Mouse (Mus musculus) ES-Bruce4 (cell line): Measurements from ENCODE around the gene Tmem184b. TPM values are rescaled to one million over a fixed set of nuclear protein-coding genes. Genes with fewer than 3 reads are reported as not detected.

ENCODE experiments used
- H3K27ac ChIP-seq: 2 replicates; pipeline ENCODE4 v1.5.1; 2012; ENCODE audit warnings: low read length, inconsistent platforms; ENCODE audit not compliant: insufficient read depth
- H3K27me3 ChIP-seq: 2 replicates; pipeline ENCODE4 v1.6.1; 2012; ENCODE audit warnings: mild to moderate bottlenecking, low read length, inconsistent platforms; ENCODE audit not compliant: control insufficient read depth, poor library complexity, insufficient read depth, severe bottlenecking
- H3K36me3 ChIP-seq: 2 replicates; pipeline ENCODE4 v1.6.1; 2012; ENCODE audit warnings: inconsistent platforms, mild to moderate bottlenecking, low read length, moderate library complexity; ENCODE audit not compliant: control insufficient read depth, poor library complexity, insufficient read depth, severe bottlenecking
- H3K4me1 ChIP-seq: one replicate; pipeline ENCODE4 v1.8.1; 2011; ENCODE audit warnings: low read length; ENCODE audit not compliant: control insufficient read depth, insufficient read depth
- H3K4me3 ChIP-seq: 2 replicates; pipeline ENCODE4 v1.5.1; 2011; ENCODE audit warnings: low read depth, mild to moderate bottlenecking, low read length
- H3K9ac ChIP-seq: 2 replicates; pipeline ENCODE4 v1.6.1; 2012; ENCODE audit warnings: low read depth, mild to moderate bottlenecking, inconsistent platforms; ENCODE audit not compliant: poor library complexity, severe bottlenecking
- H3K9me3 ChIP-seq: replicated peaks from 2 replicates; pipeline ENCODE4 v1.6.1; 2012; ENCODE audit warnings: mild to moderate bottlenecking, low read length, inconsistent platforms; ENCODE audit not compliant: control insufficient read depth, poor library complexity, insufficient read depth, severe bottlenecking
- CTCF ChIP-seq: IDR thresholded peaks from one replicate; pipeline ENCODE4 v1.8.1; 2011; ENCODE audit warnings: low read depth, low read length
- EP300 ChIP-seq: IDR thresholded peaks from 2 replicates; pipeline ENCODE4 v1.6.1; 2011; ENCODE audit warnings: low read depth, low read length; ENCODE audit not compliant: insufficient read depth
- POLR2A ChIP-seq: IDR thresholded peaks from one replicate; pipeline ENCODE4 v1.8.1; 2011; ENCODE audit warnings: low read length; ENCODE audit not compliant: insufficient read depth
- polyA plus RNA-seq: library from polyadenylated mRNA; stranded (reverse); fragments of >200 nt; gene quantifications from 2 replicates; pipeline ENCODE4 v1.2.4, GENCODE M21; 2011; ENCODE audit warnings: low read depth; ENCODE audit not compliant: missing spikeins, insufficient read depth, insufficient read length

The Tmem184b gene
- polyA plus RNA-seq, 1 experiment: 59.6 TPM

DNA sequence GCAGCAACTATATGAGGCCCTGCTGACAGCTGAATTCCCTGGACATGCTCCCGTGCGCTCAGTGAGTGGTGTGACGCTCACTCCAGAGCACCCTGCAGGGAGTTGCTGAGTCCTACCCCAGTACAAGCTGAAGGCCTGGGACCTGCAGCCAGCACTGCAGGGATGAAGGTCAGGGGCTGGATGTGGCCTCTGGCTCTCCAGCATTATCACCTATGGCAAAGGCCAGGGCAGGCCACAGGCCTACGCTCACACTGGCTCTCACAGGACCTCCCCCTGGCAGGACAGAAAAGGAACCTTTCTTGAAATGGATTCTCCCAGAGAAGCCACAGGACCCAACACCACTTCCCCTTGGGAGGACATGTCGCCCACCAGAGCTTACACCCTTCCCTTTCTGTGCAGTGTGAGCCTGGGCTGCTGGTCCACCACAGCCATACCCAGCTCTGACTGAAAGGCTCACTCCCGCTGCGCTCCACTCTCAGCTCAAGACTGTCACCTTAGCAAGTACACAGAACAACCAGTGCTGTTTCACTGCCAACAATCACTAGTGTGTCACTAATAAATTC, 33.0 kb downstream of the Tmem184b start:
- Histone ChIP-seq H3K36me3 (peaks cover 9% of the 10 kb centered on the region; the same call in 1 of the 2 replicates), H3K9ac (no peak overlapping the region), H3K4me1 (no peaks in the 10 kb centered on the region), H3K27me3 (no peaks in the 10 kb centered on the region), H3K4me3 (no peak overlapping the region), H3K9me3 (no peaks in the 10 kb centered on the region), H3K27ac (no peak overlapping the region)
- TF ChIP-seq CTCF (no peak), POLR2A (no peak), EP300 (no peak)

- Histone ChIP-seq H3K36me3 (peaks cover 12% of the 10 kb centered on the region; the same call in 1 of the 2 replicates), H3K27me3 (no peaks in the 10 kb centered on the region), H3K9ac (no peak overlapping the region), H3K4me1 (no peaks in the 10 kb centered on the region), H3K9me3 (no peaks in the 10 kb centered on the region), H3K27ac (no peak overlapping the region), H3K4me3 (no peak overlapping the region)
- TF ChIP-seq EP300 (no peak), CTCF (no peak), POLR2A (no peak)
Observed at GRCm38 (mm10) chr15:79369452-79370280, 33.7 kb downstream of the Tmem184b start.

DNA sequence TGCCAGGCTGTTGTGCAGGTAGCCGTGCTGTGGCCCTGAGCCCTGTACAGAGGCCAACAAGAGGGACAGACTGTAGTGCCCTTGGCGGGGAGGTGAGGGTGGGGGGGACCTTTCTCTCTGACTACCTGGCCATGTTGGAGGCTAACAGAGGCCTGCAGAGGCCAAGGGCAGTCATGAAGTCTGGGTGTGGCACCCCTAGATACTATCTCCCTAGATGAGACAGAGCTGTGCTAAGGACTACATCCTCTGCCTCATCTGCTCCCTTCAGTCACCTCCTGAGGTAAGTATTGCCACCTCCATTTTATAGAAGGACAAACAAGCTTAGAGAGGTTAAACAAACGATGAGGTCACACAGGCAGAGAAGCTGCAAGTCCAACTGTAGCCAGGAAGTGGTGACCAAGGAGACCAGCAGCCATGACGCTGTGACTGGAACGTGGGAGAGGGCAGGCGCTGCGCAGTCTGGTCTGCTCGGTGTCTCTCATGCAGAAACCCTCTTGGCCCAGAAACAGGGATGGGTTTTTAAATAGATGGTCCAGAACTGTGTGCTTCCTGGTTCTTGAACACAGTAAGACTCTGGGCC, 34.4 kb downstream of the Tmem184b start:
- H3K9me3 ChIP-seq: no peaks in the 10 kb centered on the region
- no peak for TF ChIP-seq EP300
- no peak for TF ChIP-seq POLR2A
- TF ChIP-seq CTCF: no peak
- peaks cover 12% of the 10 kb centered on the region; the same call in 1 of the 2 replicates for H3K36me3 ChIP-seq
- no peak overlapping the region for H3K4me3 ChIP-seq
- H3K4me1 ChIP-seq: no peaks in the 10 kb centered on the region
- H3K27me3 ChIP-seq: no peaks in the 10 kb centered on the region
- H3K27ac ChIP-seq: no peak overlapping the region
- H3K9ac ChIP-seq: no peak overlapping the region

GRCm38 (mm10) chr15:79368313-79368811, 35.0 kb downstream of the Tmem184b start:
- H3K27me3 ChIP-seq: no peaks in the 10 kb centered on the region
- H3K4me3 ChIP-seq: no peak overlapping the region
- peaks cover 12% of the 10 kb centered on the region; the same call in 1 of the 2 replicates for H3K36me3 ChIP-seq
- no peak overlapping the region for H3K27ac ChIP-seq
- no peak overlapping the region for H3K9ac ChIP-seq
- H3K9me3 ChIP-seq: no peaks in the 10 kb centered on the region
- no peaks in the 10 kb centered on the region for H3K4me1 ChIP-seq
- TF ChIP-seq POLR2A (no peak), EP300 (no peak), CTCF (no peak)

DNA sequence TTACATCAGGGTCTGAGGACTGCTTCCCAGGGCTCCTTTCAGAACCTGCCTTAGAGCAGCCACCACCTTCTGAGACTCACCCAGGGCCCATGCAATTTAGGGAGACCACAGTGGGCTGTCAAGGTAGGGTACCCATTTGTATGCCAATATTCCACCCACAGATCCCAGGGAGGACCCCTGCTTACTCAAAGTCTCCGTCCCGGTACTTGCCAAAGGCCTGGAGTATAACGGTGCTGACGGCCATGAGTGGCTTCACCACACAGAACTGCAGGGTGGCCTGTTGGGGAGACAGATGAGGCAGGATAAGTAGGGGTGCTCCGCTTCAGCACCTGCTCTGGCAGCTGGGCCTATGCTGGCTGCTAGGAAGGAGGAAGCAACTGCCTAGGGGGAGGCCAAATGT, 37.0 kb downstream of the Tmem184b start:
- H3K36me3 ChIP-seq: peaks cover 17% of the 10 kb centered on the region
- H3K27ac ChIP-seq: no peak overlapping the region
- TF ChIP-seq EP300: no peak
- no peak for TF ChIP-seq CTCF
- no peaks in the 10 kb centered on the region for H3K27me3 ChIP-seq
- H3K9ac ChIP-seq: no peak overlapping the region
- no peaks in the 10 kb centered on the region for H3K4me1 ChIP-seq
- H3K4me3 ChIP-seq: no peak overlapping the region
- H3K9me3 ChIP-seq: no peaks in the 10 kb centered on the region

DNA sequence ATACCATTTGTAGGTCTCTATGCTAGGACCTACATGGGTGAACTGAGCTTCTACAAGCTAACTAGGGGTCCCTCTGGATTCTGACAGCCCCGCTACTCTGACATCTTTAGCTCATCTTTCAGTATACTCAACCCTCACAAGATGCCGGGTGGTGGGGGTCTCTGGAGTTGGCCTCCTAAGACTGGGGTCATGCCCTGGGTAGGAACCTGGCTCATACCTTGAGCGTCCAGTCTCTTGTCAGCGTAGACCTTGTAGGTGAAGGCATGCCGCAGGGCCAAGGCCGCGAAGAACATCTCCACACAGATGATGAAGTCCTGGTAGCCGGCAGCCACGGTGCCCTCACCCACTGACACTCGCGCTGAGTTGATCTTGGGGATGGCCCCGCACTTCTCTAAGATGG, 38.3 kb downstream of the Tmem184b start:
- no peak for TF ChIP-seq EP300
- no peak for TF ChIP-seq POLR2A

More for the DNA sequence above, 38.3 kb downstream of the Tmem184b start:
- H3K4me1 ChIP-seq: peaks cover 2% of the 10 kb centered on the region
- H3K27me3 ChIP-seq: no peaks in the 10 kb centered on the region
- H3K9ac ChIP-seq: no peak overlapping the region
- H3K27ac ChIP-seq: no peak overlapping the region
- peaks cover 17% of the 10 kb centered on the region for H3K36me3 ChIP-seq
- no peaks in the 10 kb centered on the region for H3K9me3 ChIP-seq
- H3K4me3 ChIP-seq: no peak overlapping the region
